Mouse (Mus musculus) myocyte (in vitro differentiated cells): ENCODE data around the gene Stat3.

Experiments used
- CEBPB ChIP-seq: IDR thresholded peaks from 2 replicates; pipeline ENCODE4 v1.6.1; 2011; ENCODE audit warnings: mild to moderate bottlenecking, moderate library complexity; ENCODE audit not compliant: poor library complexity, insufficient read depth, severe bottlenecking
- E2F4 ChIP-seq: IDR thresholded peaks from one replicate; pipeline ENCODE4 v1.6.1; 2011; ENCODE audit warnings: mild to moderate bottlenecking, control low read depth, moderate library complexity; ENCODE audit not compliant: insufficient read depth
- MAX ChIP-seq: IDR thresholded peaks from one replicate; pipeline ENCODE4 v1.6.1; 2011; ENCODE audit warnings: low read depth, mild to moderate bottlenecking, control low read depth
- MYOD1 ChIP-seq, 3 experiments: IDR thresholded peaks; one replicate each; pipeline ENCODE4 v1.6.1; 2011; ENCODE audit warnings: control low read depth in 2 of 3, low read depth in 2 of 3, mild to moderate bottlenecking in 2 of 3, moderate library complexity in 1 of 3; ENCODE audit not compliant: insufficient read length in 2 of 3, control insufficient read depth in 1 of 3
- POLR2A ChIP-seq: IDR thresholded peaks from one replicate; pipeline ENCODE4 v1.6.1; 2011; ENCODE audit warnings: low read depth, mild to moderate bottlenecking, control low read depth, moderate library complexity; ENCODE audit not compliant: insufficient read length
- POLR2AphosphoS2 ChIP-seq: IDR thresholded peaks from one replicate; pipeline ENCODE4 v1.6.1; 2011; ENCODE audit warnings: low read depth, control low read depth; ENCODE audit not compliant: insufficient read length
- REST ChIP-seq: IDR thresholded peaks from one replicate; pipeline ENCODE4 v1.6.1; 2011; ENCODE audit warnings: mild to moderate bottlenecking, control low read depth, moderate library complexity; ENCODE audit not compliant: insufficient read depth, insufficient read length

GRCm38 (mm10) chr11:100848789-100849379 is 90.5 kb downstream of the Stat3 start:
- TF ChIP-seq POLR2A, result no peak
- TF ChIP-seq MYOD1 (IDR thresholded peaks at IDR 0.05; ENCODE audit: control insufficient read depth in 1 of 3, insufficient read length in 2 of 3, low read depth in 2 of 3), result no peak
- no peak for TF ChIP-seq E2F4
- no peak for TF ChIP-seq REST
- TF ChIP-seq CEBPB, result no peak
- TF ChIP-seq MAX, result no peak
- no peak for TF ChIP-seq POLR2AphosphoS2
